Mouse (Mus musculus) lung, postnatal 0 days (tissue): ENCODE data around the gene Pygm. TPM values are rescaled to one million over a fixed set of nuclear protein-coding genes. Genes with fewer than 3 reads are reported as not detected.

Experiments
- ATAC-seq: fragments of 200-750 bp; cut with Nextera tagmentation; 2 replicates; pipeline ENCODE4 v1.8.0; 2017; ENCODE audit warnings: moderate library complexity
- DNase-seq: peaks from one replicate; pipeline ENCODE4 v3.0.0-alpha.2; 2016; ENCODE audit warnings: low spot score
- H3K27ac ChIP-seq: fragments of 300-500 bp; sonication (generic); 2 replicates; pipeline ENCODE4 v1.5.1; 2014; ENCODE audit warnings: antibody characterized with exemption, mild to moderate bottlenecking, low read length, mixed read lengths
- H3K27me3 ChIP-seq: fragments of 300-500 bp; sonication (generic); replicated peaks from 2 replicates; pipeline ENCODE4 v1.6.1; 2014; ENCODE audit warnings: low read length, mixed read lengths; ENCODE audit not compliant: insufficient read depth
- H3K36me3 ChIP-seq: fragments of 300-500 bp; sonication (generic); 2 replicates; pipeline ENCODE4 v1.6.1; 2014; ENCODE audit warnings: low read length, mixed read lengths; ENCODE audit not compliant: insufficient read depth
- H3K4me1 ChIP-seq: fragments of 300-500 bp; sonication (generic); 2 replicates; pipeline ENCODE4 v1.6.1; 2014; ENCODE audit warnings: antibody characterized with exemption, low read depth, low read length, mixed read lengths; ENCODE audit not compliant: insufficient read depth
- H3K4me2 ChIP-seq: fragments of 300-500 bp; sonication (generic); replicated peaks from 2 replicates; pipeline ENCODE4 v1.6.1; 2014; ENCODE audit warnings: low read depth, mild to moderate bottlenecking, low read length, moderate library complexity, mixed read lengths
- H3K4me3 ChIP-seq: fragments of 300-500 bp; sonication (generic); 2 replicates; pipeline ENCODE4 v1.5.1; 2014; ENCODE audit warnings: low read depth, low read length
- H3K9ac ChIP-seq: fragments of 300-500 bp; sonication (generic); replicated peaks from 2 replicates; pipeline ENCODE4 v1.6.1; 2014; ENCODE audit warnings: low read depth, mild to moderate bottlenecking
- H3K9me3 ChIP-seq: fragments of 300-500 bp; sonication (generic); 2 replicates; pipeline ENCODE4 v1.6.1; 2016; ENCODE audit warnings: low read length, mixed read lengths
- CTCF ChIP-seq: IDR thresholded peaks from 2 replicates; pipeline ENCODE4 v1.5.1; 2016; ENCODE audit warnings: antibody characterized with exemption, mild to moderate bottlenecking
- EP300 ChIP-seq: IDR thresholded peaks from 2 replicates; pipeline ENCODE4 v1.6.1; 2016; ENCODE audit warnings: antibody characterized with exemption, mild to moderate bottlenecking, control low read depth
- WGBS: fragments of 180-500 bp; shearing (Covaris S2); extraction: QIAGEN DNeasy Blood & Tissue Kit; methylation state at CpG from one replicate; pipeline ENCODE4 v1.1.7; 2014; 5-methylcytosine and 5-hydroxymethylcytosine counted together
- polyA plus RNA-seq: library from polyadenylated mRNA; unstranded; fragments of >200 nt; fragmentation: Nextera tagmentation; extraction: Ambion mirVana; gene quantifications from 2 replicates; pipeline ENCODE4 v1.2.1, GENCODE M21; 2015

Pygm gene
- polyA plus RNA-seq, 1 experiment from 2014 or later = 20.5 TPM

DNA sequence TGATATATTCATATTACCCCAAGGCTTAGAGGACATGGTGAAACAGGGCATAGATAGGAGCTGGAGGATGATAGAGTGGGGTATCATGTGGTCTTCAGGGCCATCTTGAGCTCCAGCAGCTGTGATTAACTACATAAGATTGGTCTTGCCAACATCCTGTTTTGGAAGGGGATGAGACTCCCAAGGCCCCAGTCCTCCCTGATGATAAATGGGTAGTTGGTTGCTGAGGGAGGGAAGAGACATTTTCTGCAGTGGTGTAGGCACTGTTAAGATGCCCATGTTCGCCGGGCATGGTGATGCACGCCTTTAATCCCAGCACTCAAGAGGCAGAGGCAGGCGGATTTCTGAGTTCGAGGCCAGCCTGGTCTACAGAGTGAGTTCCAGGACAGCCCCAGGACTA lies 3.0 kb upstream of the Pygm start:
- H3K27me3 ChIP-seq = no peaks in the 10 kb centered on the region
- 95% methylated on average over 5 of the region's 5 CpGs for WGBS
- ATAC-seq = no peak
- peaks cover 14% of the 10 kb centered on the region; the same call in 1 of the 2 replicates for H3K4me1 ChIP-seq
- no peak for DNase-seq
- peaks cover 7% of the 10 kb centered on the region; the same call in 1 of the 2 replicates for H3K36me3 ChIP-seq
- no peak for TF ChIP-seq CTCF
- TF ChIP-seq EP300 = no peak
- H3K4me3 ChIP-seq = no peak overlapping the region
- H3K9me3 ChIP-seq = no peaks in the 10 kb centered on the region
- no peak overlapping the region for H3K9ac ChIP-seq
- no peak overlapping the region for H3K4me2 ChIP-seq
- no peak overlapping the region for H3K27ac ChIP-seq

DNA sequence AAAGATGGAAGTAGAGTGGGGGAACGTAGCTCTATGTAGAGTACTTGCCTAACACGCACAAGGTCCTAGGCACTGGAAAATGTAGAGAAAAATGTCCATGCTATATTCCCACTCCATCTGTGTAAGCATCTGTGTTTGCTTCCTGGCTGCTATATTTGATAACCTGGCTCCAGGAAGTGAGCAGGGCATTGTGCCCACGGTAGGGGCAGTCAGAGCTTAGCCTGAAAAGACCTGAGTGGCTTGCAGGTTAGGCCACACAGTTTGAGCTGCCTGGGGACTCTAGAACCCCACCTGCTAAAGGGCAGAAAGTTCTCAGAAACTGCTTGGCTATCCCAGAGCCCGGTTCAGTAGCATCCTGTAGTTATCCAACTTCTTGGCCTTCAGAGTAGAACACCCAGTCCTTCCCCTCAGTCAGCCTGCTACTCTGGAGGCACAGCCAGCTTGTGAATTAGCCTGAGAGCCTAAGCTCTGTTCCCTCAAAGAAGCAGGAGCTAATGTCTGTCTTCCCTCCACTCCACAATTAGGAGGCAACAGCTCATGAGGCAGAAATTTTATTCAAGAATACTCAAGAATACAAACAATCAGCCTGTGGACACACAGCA lies 1.8 kb upstream of the Pygm start:
- Histone ChIP-seq H3K9me3 (no peaks in the 10 kb centered on the region), H3K27ac (no peak overlapping the region)

DNA sequence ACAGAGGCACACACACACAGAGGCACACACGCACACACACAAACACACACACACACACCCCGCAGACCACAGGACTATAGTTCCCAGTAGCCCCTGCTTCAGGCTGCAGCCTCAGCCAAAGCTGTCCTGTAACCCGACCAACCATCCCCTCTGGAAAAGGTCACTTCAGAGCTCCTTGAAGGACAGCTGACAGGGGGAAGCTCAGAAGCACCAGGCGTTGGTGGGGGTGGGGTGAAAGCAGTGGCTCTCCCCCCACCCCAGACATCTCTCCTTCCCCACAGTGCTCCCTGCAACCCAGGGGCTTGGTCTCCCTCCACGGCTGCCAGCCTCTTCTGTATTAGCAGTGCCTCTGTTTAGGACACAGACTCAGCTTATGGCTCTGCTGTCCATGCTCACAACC lies 729 bp upstream of the Pygm start:
- ATAC-seq (no peak), DNase-seq (no peak)
- Histone ChIP-seq H3K4me2 (no peak overlapping the region), H3K36me3 (no peaks in the 10 kb centered on the region), H3K4me3 (no peak overlapping the region), H3K27me3 (no peaks in the 10 kb centered on the region), H3K9ac (no peak overlapping the region), H3K4me1 (peaks cover 14% of the 10 kb centered on the region; the same call in 1 of the 2 replicates), H3K9me3 (no peaks in the 10 kb centered on the region), H3K27ac (peak overlapping the region; percentile 52; the same call in 1 of the 2 replicates)
- 39% methylated on average over 5 of the region's 5 CpGs for WGBS
- TF ChIP-seq CTCF (no peak), EP300 (no peak)

More for the DNA sequence above, 1.8 kb upstream of the Pygm start:
- no peak for ATAC-seq
- WGBS = 49% methylated on average over 4 of the region's 4 CpGs
- no peak overlapping the region for H3K9ac ChIP-seq
- H3K36me3 ChIP-seq = peaks cover 6% of the 10 kb centered on the region; the same call in 1 of the 2 replicates
- peaks cover 14% of the 10 kb centered on the region; the same call in 1 of the 2 replicates for H3K4me1 ChIP-seq
- H3K4me2 ChIP-seq = no peak overlapping the region
- no peaks in the 10 kb centered on the region for H3K27me3 ChIP-seq
- no peak for TF ChIP-seq EP300
- no peak for TF ChIP-seq CTCF
- H3K4me3 ChIP-seq = no peak overlapping the region
- DNase-seq = no peak

DNA sequence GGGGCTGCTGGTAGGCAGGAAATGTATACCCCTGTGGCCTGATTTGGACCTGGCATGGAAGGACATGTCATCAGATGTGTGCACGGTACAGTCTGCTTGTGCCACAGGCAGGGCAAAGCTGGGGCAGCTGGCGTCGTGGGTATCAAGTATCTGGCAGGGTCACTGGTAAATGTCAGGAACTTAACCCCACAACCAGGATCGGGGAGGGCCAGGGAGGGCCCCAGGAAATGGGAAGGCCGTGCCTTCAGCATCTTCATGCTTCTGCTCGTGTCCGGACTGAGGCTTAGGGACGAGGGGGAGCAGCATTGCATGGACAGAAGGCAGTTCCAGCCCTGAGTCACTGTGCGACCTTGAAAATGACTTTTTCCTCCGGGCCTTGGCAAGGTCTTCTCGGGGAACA lies 755 bp downstream of the Pygm start:
- Histone ChIP-seq H3K36me3 (no peaks in the 10 kb centered on the region), H3K4me2 (peak overlapping the region; percentile 36), H3K27me3 (no peaks in the 10 kb centered on the region), H3K4me1 (peaks cover 20% of the 10 kb centered on the region; the same call in 1 of the 2 replicates), H3K9me3 (no peaks in the 10 kb centered on the region), H3K4me3 (no peak overlapping the region), H3K9ac (no peak overlapping the region), H3K27ac (peak overlapping the region; percentile 52)
- DNase-seq = no peak
- 66% methylated on average over 11 of the region's 11 CpGs for WGBS
- no peak for TF ChIP-seq EP300
- TF ChIP-seq CTCF = no peak
- ATAC-seq = no peak

DNA sequence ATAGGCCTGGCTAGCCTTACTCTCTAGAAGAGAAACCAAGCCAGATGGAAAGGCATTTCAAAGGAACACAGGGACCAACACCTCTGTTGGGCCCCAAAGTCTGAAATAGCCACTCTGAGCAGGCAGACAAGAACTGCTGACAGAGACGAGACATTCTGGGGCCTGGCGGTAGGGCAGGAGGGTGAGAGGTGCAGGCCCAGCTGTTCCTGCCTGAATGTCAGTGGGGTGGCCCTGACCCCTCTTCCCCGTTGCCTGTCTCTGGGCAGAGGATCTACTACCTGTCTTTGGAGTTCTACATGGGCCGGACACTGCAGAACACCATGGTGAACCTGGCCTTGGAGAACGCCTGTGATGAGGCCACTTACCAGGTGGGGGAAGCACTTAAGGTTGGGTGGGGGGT lies 1.2 kb downstream of the Pygm start:
- 72% methylated on average over 5 of the region's 5 CpGs for WGBS
- DNase-seq = no peak
- TF ChIP-seq EP300 = no peak
- TF ChIP-seq CTCF = no peak
- no peaks in the 10 kb centered on the region for H3K27me3 ChIP-seq
- H3K4me1 ChIP-seq = peaks cover 20% of the 10 kb centered on the region; the same call in 1 of the 2 replicates
- no peaks in the 10 kb centered on the region for H3K36me3 ChIP-seq
- no peak for ATAC-seq
- peak overlapping the region; percentile 36 for H3K4me2 ChIP-seq
- no peaks in the 10 kb centered on the region for H3K9me3 ChIP-seq
- H3K27ac ChIP-seq = no peak overlapping the region
- 0 out of 2 replicates have a peak overlapping the region, but pooled peaks have one; percentile 26 for H3K9ac ChIP-seq
- H3K4me3 ChIP-seq = no peak overlapping the region

DNA sequence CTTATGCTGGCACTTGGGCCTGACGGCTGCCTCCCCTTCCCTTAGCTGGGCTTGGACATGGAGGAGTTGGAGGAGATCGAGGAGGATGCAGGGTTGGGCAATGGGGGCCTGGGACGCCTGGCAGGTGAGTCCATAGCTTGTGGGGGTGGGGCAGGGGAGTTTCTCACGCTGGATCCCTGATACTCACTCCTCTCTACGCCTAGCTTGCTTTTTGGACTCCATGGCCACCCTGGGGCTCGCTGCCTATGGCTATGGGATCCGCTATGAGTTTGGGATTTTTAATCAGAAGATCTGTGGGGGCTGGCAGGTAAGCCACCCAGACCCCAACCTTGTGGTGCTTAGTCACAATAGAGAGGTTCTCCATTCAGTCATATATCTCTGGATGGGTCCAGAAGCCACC lies 1.6 kb downstream of the Pygm start:
- Histone ChIP-seq H3K27me3 (no peaks in the 10 kb centered on the region), H3K4me1 (peaks cover 20% of the 10 kb centered on the region; the same call in 1 of the 2 replicates), H3K4me2 (0 out of 2 replicates have a peak overlapping the region, but pooled peaks have one; percentile 36), H3K4me3 (no peak overlapping the region), H3K9me3 (no peaks in the 10 kb centered on the region), H3K36me3 (no peaks in the 10 kb centered on the region), H3K27ac (no peak overlapping the region), H3K9ac (no peak overlapping the region)
- DNase-seq = no peak
- TF ChIP-seq CTCF (no peak), EP300 (no peak)
- WGBS = 78% methylated on average over 7 of the region's 7 CpGs
- no peak for ATAC-seq
